Mouse (Mus musculus) hindbrain, embryonic 14.5 days (tissue): ENCODE measurements around the gene Fank1. TPM values are rescaled to one million over a fixed set of nuclear protein-coding genes. Genes with fewer than 3 reads are reported as not detected.

Experiments used
- ATAC-seq: fragments of 200-750 bp; cut with Nextera tagmentation; 2 replicates; pipeline ENCODE4 v1.8.0; 2017; ENCODE audit warnings: moderate number of reproducible peaks, mild to moderate bottlenecking, moderate TSS enrichment, moderate library complexity; ENCODE audit not compliant: low FRiP score
- DNase-seq: peaks from one replicate; pipeline ENCODE4 v3.0.0-alpha.2; 2015; ENCODE audit warnings: low spot score
- H3K27ac ChIP-seq: fragments of 300-500 bp; sonication (generic); 2 replicates; pipeline ENCODE4 v1.5.1; 2014; ENCODE audit warnings: mild to moderate bottlenecking, moderate library complexity
- H3K27me3 ChIP-seq: fragments of 300-500 bp; sonication (generic); 2 replicates; pipeline ENCODE4 v1.6.1; 2014; ENCODE audit warnings: mild to moderate bottlenecking, low read length, mixed read lengths; ENCODE audit not compliant: control insufficient read depth, insufficient read depth
- H3K36me3 ChIP-seq: fragments of 300-500 bp; sonication (generic); replicated peaks from 2 replicates; pipeline ENCODE4 v1.6.1; 2014; ENCODE audit not compliant: control insufficient read depth, insufficient read depth
- H3K4me1 ChIP-seq: fragments of 300-500 bp; sonication (generic); replicated peaks from 2 replicates; pipeline ENCODE4 v1.6.1; 2014; ENCODE audit warnings: antibody characterized with exemption, low read length, mixed read lengths; ENCODE audit not compliant: control insufficient read depth, insufficient read depth
- H3K4me2 ChIP-seq: fragments of 300-500 bp; sonication (generic); replicated peaks from 2 replicates; pipeline ENCODE4 v1.6.1; 2014; ENCODE audit warnings: mild to moderate bottlenecking, moderate library complexity
- H3K4me3 ChIP-seq: fragments of 300-500 bp; sonication (generic); replicated peaks from 2 replicates; pipeline ENCODE4 v1.5.1; 2014; ENCODE audit warnings: mild to moderate bottlenecking, low read length
- H3K9ac ChIP-seq: fragments of 300-500 bp; sonication (generic); 2 replicates; pipeline ENCODE4 v1.6.1; 2014
- H3K9me3 ChIP-seq: fragments of 300-500 bp; sonication (generic); 2 replicates; pipeline ENCODE4 v1.6.1; 2016; ENCODE audit warnings: low read length; ENCODE audit not compliant: control insufficient read depth
- WGBS: fragments of 180-500 bp; shearing (Covaris S2); extraction: QIAGEN DNeasy Blood & Tissue Kit; methylation state at CpG from one replicate; pipeline ENCODE4 v1.1.7; 2014; 5-methylcytosine and 5-hydroxymethylcytosine counted together
- polyA plus RNA-seq: library from polyadenylated mRNA; unstranded; fragments of >200 nt; fragmentation: Nextera tagmentation; extraction: Ambion mirVana; gene quantifications from 2 replicates; pipeline ENCODE4 v1.2.1, GENCODE M21; 2014

Fank1 gene
- polyA plus RNA-seq, 1 experiment from 2014 or later, result 4.7 TPM

GRCm38 (mm10) chr7:133764425-133764824 lies 12.2 kb upstream of the Fank1 start:
- no peak for DNase-seq
- no peak overlapping the region for H3K27ac ChIP-seq
- 84% methylated on average over 2 of the region's 2 CpGs for WGBS

GRCm38 (mm10) chr7:133765240-133765848 lies 11.3 kb upstream of the Fank1 start:
- H3K4me1 ChIP-seq, result peaks cover 11% of the 10 kb centered on the region
- no peak for DNase-seq
- H3K9ac ChIP-seq, result no peak overlapping the region
- H3K36me3 ChIP-seq, result no peaks in the 10 kb centered on the region
- 57% methylated on average over 10 of the region's 10 CpGs for WGBS
- H3K27ac ChIP-seq, result peak overlapping the region; percentile 69
- H3K27me3 ChIP-seq, result no peaks in the 10 kb centered on the region
- H3K4me2 ChIP-seq, result no peak overlapping the region; the same call in 1 of the 2 replicates
- no peaks in the 10 kb centered on the region for H3K9me3 ChIP-seq
- peak; percentile 28; the same call in 1 of the 2 replicates for ATAC-seq
- no peak overlapping the region for H3K4me3 ChIP-seq

More at GRCm38 (mm10) chr7:133764425-133764824, 12.2 kb upstream of the Fank1 start:
- ATAC-seq, result no peak
- H3K4me3 ChIP-seq, result no peak overlapping the region
- peaks cover 19% of the 10 kb centered on the region for H3K4me1 ChIP-seq
- H3K9ac ChIP-seq, result no peak overlapping the region
- no peaks in the 10 kb centered on the region for H3K27me3 ChIP-seq
- no peak overlapping the region for H3K4me2 ChIP-seq
- H3K36me3 ChIP-seq, result no peaks in the 10 kb centered on the region
- no peaks in the 10 kb centered on the region for H3K9me3 ChIP-seq

GRCm38 (mm10) chr7:133765849-133766243 lies 10.8 kb upstream of the Fank1 start:
- peak; percentile 84 for ATAC-seq
- Histone ChIP-seq H3K9ac (no peak overlapping the region), H3K4me1 (peaks cover 11% of the 10 kb centered on the region), H3K4me2 (no peak overlapping the region; the same call in 1 of the 2 replicates), H3K9me3 (no peaks in the 10 kb centered on the region), H3K27ac (peak overlapping the region; percentile 69), H3K36me3 (no peaks in the 10 kb centered on the region), H3K4me3 (no peak overlapping the region), H3K27me3 (no peaks in the 10 kb centered on the region)
- 52% methylated on average over 13 of the region's 13 CpGs for whole genome bisulfite sequencing
- peak; percentile 71 for DNase-seq

GRCm38 (mm10) chr7:133768027-133768426 lies 8.6 kb upstream of the Fank1 start:
- ATAC-seq, result no peak

GRCm38 (mm10) chr7:133768517-133768916 lies 8.1 kb upstream of the Fank1 start:
- peaks cover 11% of the 10 kb centered on the region for H3K4me1 ChIP-seq
- H3K9ac ChIP-seq, result no peak overlapping the region
- H3K27me3 ChIP-seq, result no peaks in the 10 kb centered on the region
- H3K27ac ChIP-seq, result no peak overlapping the region
- no peak overlapping the region for H3K4me3 ChIP-seq
- DNase-seq, result no peak
- no peak overlapping the region for H3K4me2 ChIP-seq
- whole genome bisulfite sequencing, result 69% methylated on average over 5 of the region's 5 CpGs
- no peaks in the 10 kb centered on the region for H3K9me3 ChIP-seq
- ATAC-seq, result no peak
- no peaks in the 10 kb centered on the region for H3K36me3 ChIP-seq

More at GRCm38 (mm10) chr7:133768027-133768426, 8.6 kb upstream of the Fank1 start:
- Histone ChIP-seq H3K27ac (no peak overlapping the region), H3K9me3 (no peaks in the 10 kb centered on the region), H3K4me2 (no peak overlapping the region), H3K4me3 (no peak overlapping the region), H3K27me3 (no peaks in the 10 kb centered on the region), H3K9ac (no peak overlapping the region), H3K36me3 (no peaks in the 10 kb centered on the region), H3K4me1 (peaks cover 11% of the 10 kb centered on the region)
- 78% methylated on average over 4 of the region's 4 CpGs for WGBS
- DNase-seq, result no peak

GRCm38 (mm10) chr7:133775179-133775578 lies 1.5 kb upstream of the Fank1 start:
- no peak for DNase-seq
- H3K4me1 ChIP-seq, result peaks cover 14% of the 10 kb centered on the region
- H3K4me2 ChIP-seq, result peak overlapping the region; percentile 75
- H3K9me3 ChIP-seq, result no peaks in the 10 kb centered on the region
- no peak overlapping the region for H3K9ac ChIP-seq
- no peak overlapping the region for H3K27ac ChIP-seq
- no peaks in the 10 kb centered on the region for H3K36me3 ChIP-seq
- peak overlapping the region; percentile 71 for H3K4me3 ChIP-seq
- WGBS, result 48% methylated on average over 5 of the region's 5 CpGs
- no peaks in the 10 kb centered on the region for H3K27me3 ChIP-seq
- no peak for ATAC-seq

GRCm38 (mm10) chr7:133775796-133776625 lies 650 bp upstream of the Fank1 start:
- peak overlapping the region; percentile 74 for H3K9ac ChIP-seq
- H3K27me3 ChIP-seq, result no peaks in the 10 kb centered on the region
- peak overlapping the region; percentile 71 for H3K4me3 ChIP-seq
- DNase-seq, result no peak
- H3K4me2 ChIP-seq, result peak overlapping the region; percentile 75
- ATAC-seq, result peak; percentile 65
- no peaks in the 10 kb centered on the region for H3K9me3 ChIP-seq
- WGBS, result 4% methylated on average over 32 of the region's 38 CpGs
- H3K27ac ChIP-seq, result no peak overlapping the region
- peaks cover 14% of the 10 kb centered on the region for H3K4me1 ChIP-seq
- H3K36me3 ChIP-seq, result no peaks in the 10 kb centered on the region

GRCm38 (mm10) chr7:133781583-133781982 lies 4.9 kb downstream of the Fank1 start:
- Histone ChIP-seq H3K4me3 (no peak overlapping the region), H3K9me3 (no peaks in the 10 kb centered on the region), H3K36me3 (no peaks in the 10 kb centered on the region), H3K27ac (no peak overlapping the region), H3K4me2 (no peak overlapping the region), H3K4me1 (no peaks in the 10 kb centered on the region), H3K9ac (no peak overlapping the region), H3K27me3 (no peaks in the 10 kb centered on the region)
- ATAC-seq (no peak), DNase-seq (no peak)
- WGBS, result 66% methylated on average over 5 of the region's 6 CpGs

GRCm38 (mm10) chr7:133781991-133782390 lies 5.3 kb downstream of the Fank1 start:
- WGBS, result 74% methylated on average over 6 of the region's 6 CpGs

More at GRCm38 (mm10) chr7:133781991-133782390, 5.3 kb downstream of the Fank1 start:
- no peaks in the 10 kb centered on the region for H3K27me3 ChIP-seq
- no peaks in the 10 kb centered on the region for H3K9me3 ChIP-seq
- no peak overlapping the region for H3K4me3 ChIP-seq
- no peak overlapping the region for H3K9ac ChIP-seq
- H3K4me2 ChIP-seq, result no peak overlapping the region
- no peaks in the 10 kb centered on the region for H3K36me3 ChIP-seq
- H3K4me1 ChIP-seq, result no peaks in the 10 kb centered on the region
- ATAC-seq (no peak), DNase-seq (no peak)
- H3K27ac ChIP-seq, result no peak overlapping the region
